Mouse (Mus musculus): ENCODE measurements around the gene Cryga.

GRCm38 (mm10) chr1:65051696-65052095 is 51.5 kb downstream of the Cryga start:
- TF ChIP-seq CTCF (IDR thresholded peaks at IDR 0.05) = no peak
- TF ChIP-seq EP300 (IDR thresholded peaks at IDR 0.05; ENCODE audit: insufficient read depth, low read depth, low read length) = no peak
- TF ChIP-seq POLR2A (IDR thresholded peaks at IDR 0.05; ENCODE audit: insufficient read depth, low read depth, low read length) = no peak

All from heart, adult 2 months (tissue).